Mouse (Mus musculus): ENCODE results near the gene Crct1.

Gene Crct1

GRCm38 (mm10) chr3:93015460-93016104, at the start of gene Crct1:
Crct1 (minus strand) TSS chr3:93015687.
- no peak for DNase-seq

GRCm38 (mm10) chr3:93052826-93053474, 37.5 kb upstream of the Crct1 start:
- DNase-seq = no peak

GRCm38 (mm10) chr3:93050182-93050581, 34.7 kb upstream of the Crct1 start:
- no peak for DNase-seq

GRCm38 (mm10) chr3:93031450-93031849, 16.0 kb upstream of the Crct1 start:
- DNase-seq = no peak

GRCm38 (mm10) chr3:93025486-93025885, 10.0 kb upstream of the Crct1 start:
- DNase-seq = no peak

GRCm38 (mm10) chr3:93023411-93024184, 8.1 kb upstream of the Crct1 start:
- no peak for DNase-seq

- DNase-seq = no peak
These were observed 5.7 kb upstream of the Crct1 start for GRCm38 (mm10) chr3:93021171-93021570.

- no peak for DNase-seq
These were observed 3.5 kb upstream of the Crct1 start, which contains the start of gene Lce1m for GRCm38 (mm10) chr3:93018960-93019359. Lce1m (minus strand) TSS chr3:93019060.

GRCm38 (mm10) chr3:93014871-93015270, 616 bp downstream of the Crct1 start:
- no peak for DNase-seq

- peak; percentile 22 to 49 for DNase-seq
These were observed 1.1 kb downstream of the Crct1 start for GRCm38 (mm10) chr3:93014378-93014801.

GRCm38 (mm10) chr3:93002843-93003242, 12.6 kb downstream of the Crct1 start:
- DNase-seq = no peak

GRCm38 (mm10) chr3:93000621-93001020, 14.9 kb downstream of the Crct1 start:
- DNase-seq = no peak

GRCm38 (mm10) chr3:92998691-92999090, 16.8 kb downstream of the Crct1 start:
- peak; percentile 54 to 63 for DNase-seq

GRCm38 (mm10) chr3:92991926-92992325, 23.6 kb downstream of the Crct1 start, which contains the start of gene Lce3f:
Lce3f (plus strand) TSS chr3:92992226.
- no peak for DNase-seq

GRCm38 (mm10) chr3:92978484-92978883, 37.0 kb downstream of the Crct1 start:
- DNase-seq = no peak

- DNase-seq = no peak
These were observed 48.7 kb downstream of the Crct1 start, which contains the start of gene Lce3e for GRCm38 (mm10) chr3:92966761-92967160. Lce3e (plus strand) TSS chr3:92967061.

All from lung, postnatal 4 days (tissue).